Mouse (Mus musculus) adrenal gland, adult 2 months (tissue): ENCODE measurements around the gene Odf2l. TPM values are rescaled to one million over a fixed set of nuclear protein-coding genes. Genes with fewer than 3 reads are reported as not detected.

Source experiments
- DNase-seq: peaks from one replicate; pipeline ENCODE4 v3.0.0; 2021
- long read RNA-seq: library from polyadenylated mRNA; stranded (forward); transcript quantifications from one replicate; pipeline ENCODE4 v2.0.0, GENCODE M21; 2021
- polyA plus RNA-seq: library from polyadenylated mRNA; depleted of rRNA; stranded (reverse); fragments of >200 nt; gene quantifications from 2 replicates; pipeline ENCODE4 v1.2.3, GENCODE M21; 2012; rRNA removed
- total RNA-seq, 2 experiments: library from RNA; stranded (reverse); gene quantifications; 2 replicates each; pipeline ENCODE4 v1.2.3; 2021

Gene Odf2l
- total RNA-seq = 10 to 100 TPM; 17.0 to 18.2 TPM
- 1.2 and 2.0 TPM in 2 replicates for polyA plus RNA-seq
- long read RNA-seq, partial matches to known transcripts = 0 of 9 reads
- long read RNA-seq, other reads (novel, unspliced or antisense) = 7 of 9 reads

DNA sequence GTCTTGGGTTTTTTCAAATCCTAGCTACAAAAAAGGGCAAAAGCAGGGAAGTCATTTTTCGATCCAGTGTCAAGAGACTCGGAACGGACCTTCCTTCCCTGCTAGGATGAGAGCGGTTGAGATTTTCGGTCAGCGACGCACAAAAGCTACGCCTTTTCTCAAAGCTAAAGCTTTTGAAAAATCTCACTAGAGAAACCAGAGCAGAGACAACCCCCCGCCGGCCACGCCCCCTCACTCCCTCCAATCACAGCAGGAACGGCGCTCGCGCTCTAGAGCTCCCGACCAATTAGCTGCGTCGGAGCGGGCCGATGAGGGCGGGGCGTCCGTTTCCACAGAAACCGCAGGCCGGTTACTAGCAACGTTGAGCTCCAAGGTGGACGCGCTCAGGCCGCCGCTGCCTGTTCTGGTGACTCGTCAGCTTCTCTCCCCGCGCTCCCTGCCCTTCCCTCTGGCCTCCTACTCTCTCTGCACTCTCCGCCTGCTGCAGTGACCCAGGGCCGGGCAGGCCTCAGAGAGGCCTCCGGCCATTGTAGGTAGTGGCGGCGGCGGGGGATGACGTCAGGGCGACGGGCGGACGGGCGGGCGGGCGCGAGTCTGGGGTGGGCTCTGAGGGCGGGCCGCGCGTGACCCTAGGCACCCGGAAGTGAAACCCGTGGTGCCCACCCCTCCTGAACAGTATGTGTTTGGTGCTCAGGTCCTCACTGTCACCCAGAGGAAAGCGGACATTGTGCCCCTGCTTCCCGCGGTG lies at the start of gene Odf2l:
TSS of gene Odf2l (plus strand) at position 335 of the 748 bp plus-strand sequence.
- peak; percentile 98 for DNase-seq

DNA sequence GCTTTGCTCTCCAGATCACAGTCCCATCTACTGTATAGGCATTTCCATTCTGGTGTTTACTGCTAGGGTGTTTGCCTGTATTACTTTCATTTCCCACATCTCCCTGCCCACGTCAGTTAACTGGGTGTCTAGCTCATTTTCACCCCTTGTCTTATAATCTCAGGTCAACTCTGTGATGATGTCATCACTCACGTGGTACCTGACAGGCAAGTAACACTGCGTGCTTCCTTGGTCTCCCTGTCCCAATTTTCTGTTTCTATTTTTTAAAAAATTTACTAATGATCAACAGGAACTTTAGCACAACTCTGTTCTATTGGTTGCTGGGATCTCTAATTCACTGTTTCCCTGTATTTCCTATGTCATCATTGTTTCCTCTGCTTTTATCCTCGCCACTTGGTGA lies 49.4 kb upstream of the Odf2l start:
- DNase-seq = no peak

DNA sequence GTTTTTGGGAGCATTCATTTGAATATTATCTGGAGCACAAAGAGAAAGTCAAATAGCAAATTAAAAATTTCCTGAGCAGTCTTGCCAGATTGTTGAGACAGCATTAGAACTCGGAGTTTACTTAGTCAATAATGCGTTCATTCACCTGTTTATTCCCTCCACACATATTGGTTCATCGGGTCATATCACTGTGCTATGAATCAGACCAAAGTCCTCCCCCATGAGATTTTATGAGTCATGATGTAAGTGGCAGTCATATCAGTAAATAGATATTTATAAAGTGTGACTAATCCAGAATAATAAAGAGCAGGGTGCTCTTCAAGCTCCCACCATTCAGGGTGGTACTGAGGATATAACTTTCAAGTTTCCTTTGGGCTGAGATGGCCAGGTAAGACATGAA lies 46.0 kb upstream of the Odf2l start:
- no peak for DNase-seq

DNA sequence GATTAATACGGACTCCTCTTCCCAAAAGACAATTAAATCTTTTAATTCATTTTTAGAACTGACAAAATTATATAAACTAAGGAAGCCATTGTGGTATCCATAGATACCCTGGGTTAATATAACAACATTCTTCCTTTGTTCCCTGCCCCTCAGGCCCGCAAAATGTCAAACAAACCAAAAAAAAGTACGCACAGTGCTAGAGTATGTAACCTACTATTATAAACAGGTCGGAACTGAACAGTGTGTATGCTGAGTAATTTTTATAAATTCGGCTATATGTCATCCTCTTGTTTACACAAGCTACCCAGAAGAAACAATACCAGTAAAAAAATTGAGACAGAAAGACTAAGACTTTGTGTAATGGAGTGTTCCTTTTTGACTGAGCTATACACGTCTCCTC lies 40.0 kb upstream of the Odf2l start:
- DNase-seq = no peak

DNA sequence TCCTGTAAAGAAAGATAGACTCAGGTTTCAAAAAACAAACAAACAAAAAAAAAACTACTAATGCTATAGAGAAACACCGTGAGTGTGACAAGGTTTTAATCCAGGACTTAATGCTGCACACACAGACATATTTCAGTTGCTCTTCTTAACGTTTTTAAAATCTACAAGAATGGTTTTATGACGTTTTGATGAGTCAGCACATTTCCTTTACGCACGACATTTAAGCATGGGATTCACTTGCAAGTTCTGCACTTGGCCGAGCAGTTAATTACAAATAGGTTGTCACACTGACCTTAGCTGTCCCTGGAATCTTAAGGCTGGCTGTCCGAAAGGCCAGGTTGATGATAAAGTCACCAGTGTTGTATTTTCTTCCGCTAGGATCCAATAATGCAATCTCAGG lies 37.5 kb upstream of the Odf2l start:
- DNase-seq = no peak

DNA sequence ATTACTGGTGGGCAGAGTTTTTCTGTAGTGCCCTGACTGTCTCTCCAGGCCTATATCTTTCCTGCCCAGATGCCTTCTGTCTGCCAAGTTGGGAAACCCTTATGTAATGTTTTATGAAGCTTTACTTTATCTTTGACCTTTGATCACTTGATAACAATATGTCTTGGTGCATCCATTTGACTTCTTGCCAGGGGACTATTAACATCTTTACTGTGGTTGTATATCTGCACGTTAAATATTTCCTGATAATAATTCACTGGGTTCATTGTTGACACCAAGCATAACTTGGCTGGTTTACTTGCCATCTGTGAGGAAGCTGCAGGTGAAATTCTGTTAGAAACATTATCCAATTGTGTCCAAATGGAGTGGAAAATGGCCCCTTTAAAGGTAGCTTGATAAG lies 35.3 kb upstream of the Odf2l start:
- no peak for DNase-seq

DNA sequence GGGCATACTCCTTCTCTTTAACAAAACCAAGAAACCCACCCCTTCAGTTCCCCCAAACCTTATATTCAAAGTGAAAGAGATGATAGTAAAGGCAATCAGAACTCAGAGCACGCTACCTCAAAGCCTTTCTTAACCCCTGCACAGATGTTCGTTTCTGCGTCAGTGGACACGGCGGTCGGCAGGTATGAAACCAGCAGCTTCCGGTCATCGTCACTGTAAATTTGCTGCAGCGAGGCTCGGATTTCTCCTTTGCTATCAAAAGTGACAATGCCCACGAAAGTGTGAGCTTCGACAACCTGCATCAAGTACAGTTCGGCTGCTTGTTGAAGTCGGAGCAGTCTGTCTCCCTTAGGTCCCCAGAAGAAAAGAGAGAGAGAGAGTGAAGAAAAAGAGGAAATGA lies 32.2 kb upstream of the Odf2l start:
- DNase-seq = no peak

DNA sequence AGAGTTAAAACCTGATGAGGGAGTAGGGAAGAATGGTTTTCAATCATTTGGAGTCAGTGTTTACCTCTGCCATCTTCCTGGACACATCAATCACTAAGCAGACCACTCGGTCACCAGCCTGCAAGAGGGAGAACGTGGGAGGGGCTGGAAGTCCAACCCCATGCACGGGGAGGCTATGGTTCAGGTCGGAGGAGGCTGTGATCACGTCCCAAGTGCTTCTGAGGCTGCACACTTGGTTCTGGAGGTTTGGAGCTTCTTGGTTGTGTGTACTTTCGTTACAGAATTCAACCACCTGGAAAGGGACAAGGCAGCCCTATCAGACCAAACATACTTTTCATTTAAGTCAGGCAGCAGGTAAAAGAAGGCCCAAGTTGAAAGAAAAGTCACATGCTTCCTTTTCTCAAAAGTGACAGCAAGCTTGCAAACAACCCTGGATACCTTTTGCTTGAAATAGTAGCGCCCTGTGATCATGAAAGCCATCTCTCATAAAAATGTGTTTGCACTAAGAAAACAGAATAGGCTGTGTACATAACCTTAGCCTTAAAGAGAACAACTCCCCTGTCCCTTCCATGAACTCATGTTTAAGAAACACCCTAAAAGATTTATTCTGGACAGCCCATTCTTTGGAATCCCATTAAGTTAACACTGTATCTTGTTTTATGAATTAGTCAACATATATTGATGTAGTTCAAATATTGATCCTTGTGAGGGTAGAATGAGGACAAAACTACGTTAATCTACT lies 30.4 kb upstream of the Odf2l start:
- no peak for DNase-seq

DNA sequence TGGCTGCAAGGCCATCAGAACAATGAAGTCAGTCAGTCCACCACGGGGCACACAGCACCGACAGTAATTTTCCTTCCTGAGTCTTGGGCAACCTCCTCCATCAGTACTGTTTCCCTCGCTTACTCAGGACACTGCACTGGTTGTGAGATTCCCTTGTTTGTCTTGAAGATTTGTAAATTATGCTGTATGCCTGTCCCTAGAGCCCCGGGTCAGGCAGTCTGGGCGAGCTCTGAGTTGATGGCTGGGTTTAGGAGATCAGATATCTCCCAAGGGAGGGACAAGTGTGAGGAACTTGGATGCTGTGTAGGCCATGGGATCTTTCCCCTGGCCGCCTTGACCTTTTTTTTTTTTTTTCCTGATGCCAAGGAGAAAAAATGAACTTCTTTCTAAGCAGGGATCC lies 19.1 kb upstream of the Odf2l start, which contains the start of gene Clca2:
TSS of gene Clca2 (minus strand) at position 153 of the 400 bp plus-strand sequence.
- DNase-seq = no peak

DNA sequence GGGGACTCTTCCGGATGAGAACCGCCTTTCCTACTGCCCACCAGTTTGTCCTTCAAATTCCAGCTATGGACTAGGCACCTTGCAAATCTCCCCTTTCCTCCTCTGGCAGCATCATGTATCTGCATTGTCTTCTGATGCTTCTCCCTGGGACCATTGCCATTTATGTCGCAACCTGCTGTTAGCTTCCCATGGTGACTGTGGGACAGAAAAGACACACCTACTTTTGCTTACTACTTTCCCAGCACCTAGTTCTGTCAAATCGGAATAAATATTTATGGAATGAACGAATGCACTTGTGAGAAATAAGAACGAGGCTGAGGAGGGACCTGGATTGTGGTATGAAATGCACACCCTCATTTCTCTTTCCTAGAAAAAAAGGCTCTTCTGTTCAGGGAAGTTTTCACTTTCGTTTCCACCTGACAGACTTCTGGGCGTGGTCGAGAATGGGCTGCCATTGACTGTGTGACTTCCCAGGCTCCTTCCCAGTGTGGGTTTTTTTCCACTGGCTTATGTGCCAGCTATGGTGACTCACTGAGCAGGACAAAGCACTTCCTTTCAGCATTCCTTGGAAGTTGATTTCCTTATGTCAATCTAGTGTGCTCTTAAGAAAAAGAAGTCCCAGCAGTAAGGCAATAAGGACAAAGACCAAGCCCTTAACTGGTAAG lies 16.4 kb upstream of the Odf2l start:
- DNase-seq = peak; percentile 50

DNA sequence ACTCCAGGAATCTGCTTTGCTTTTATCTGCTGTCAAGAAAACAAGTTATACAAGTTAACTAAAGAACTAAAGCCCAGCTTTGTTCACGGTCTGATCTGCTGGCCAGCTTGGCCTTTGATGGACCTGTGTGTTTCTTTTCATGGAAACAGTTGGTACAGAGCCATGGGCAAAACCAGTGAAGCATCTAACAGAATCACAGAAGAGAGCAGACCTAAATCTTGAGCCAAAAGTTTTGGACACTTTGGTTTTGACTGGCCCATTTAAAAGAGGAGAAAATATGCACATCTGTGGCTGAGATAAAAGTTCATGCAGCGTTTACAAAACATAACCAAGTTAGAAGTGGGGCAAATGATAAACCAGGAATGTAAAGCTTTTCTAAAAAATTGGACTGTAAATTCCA lies 15.1 kb upstream of the Odf2l start:
- DNase-seq = no peak

DNA sequence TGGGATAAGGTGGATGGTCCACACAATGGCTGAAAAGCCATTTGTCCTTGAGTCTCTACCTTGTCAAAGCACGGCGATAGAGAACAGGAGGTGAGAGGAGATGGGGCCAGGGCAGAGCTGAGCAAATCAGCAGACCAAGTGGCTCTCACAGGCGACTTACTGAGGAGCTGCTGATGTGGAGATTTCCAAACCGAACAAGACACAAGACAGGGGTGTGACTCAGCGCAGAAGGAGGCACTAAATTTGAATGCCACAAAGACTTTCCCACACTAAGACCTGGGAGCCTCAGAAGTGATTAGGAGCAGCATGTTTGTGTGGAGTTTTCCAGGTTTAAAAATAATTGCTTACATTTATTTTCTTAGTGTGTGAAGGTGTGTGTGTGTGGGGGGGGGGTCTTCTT lies 14.6 kb upstream of the Odf2l start:
- DNase-seq = no peak

DNA sequence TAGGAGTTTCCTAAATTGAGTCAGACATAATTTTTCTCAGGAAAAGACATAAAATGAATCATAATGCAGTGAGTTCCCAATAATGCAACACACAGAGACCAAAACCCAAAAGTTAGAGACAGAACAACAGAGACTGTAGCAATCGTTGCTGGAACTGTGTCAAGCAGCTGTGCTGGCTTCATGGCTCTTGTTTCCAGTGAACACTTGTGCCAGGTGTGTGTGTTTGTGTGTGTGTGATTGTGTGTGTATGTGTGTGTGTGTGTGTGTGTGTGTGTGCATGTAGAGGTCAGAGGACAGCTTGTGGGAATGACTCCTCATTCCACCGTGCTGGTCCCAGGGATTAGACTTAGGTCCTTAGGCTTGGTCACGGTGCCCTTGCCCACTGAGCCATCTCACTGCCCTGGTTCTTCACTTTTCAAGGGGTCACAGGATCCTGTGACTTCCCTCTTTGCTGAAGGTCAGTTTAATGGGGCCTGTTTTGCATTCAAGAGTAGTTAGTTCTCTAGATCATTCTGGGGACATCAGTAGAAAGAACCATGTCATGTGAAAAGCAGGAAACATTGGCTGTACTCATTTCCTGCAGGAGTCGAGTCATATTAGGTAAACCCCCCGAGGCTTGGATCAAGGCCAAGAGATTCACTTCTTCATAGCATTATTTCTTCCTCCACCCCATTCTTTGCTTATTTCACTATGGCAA lies 13.2 kb upstream of the Odf2l start:
- no peak for DNase-seq

DNA sequence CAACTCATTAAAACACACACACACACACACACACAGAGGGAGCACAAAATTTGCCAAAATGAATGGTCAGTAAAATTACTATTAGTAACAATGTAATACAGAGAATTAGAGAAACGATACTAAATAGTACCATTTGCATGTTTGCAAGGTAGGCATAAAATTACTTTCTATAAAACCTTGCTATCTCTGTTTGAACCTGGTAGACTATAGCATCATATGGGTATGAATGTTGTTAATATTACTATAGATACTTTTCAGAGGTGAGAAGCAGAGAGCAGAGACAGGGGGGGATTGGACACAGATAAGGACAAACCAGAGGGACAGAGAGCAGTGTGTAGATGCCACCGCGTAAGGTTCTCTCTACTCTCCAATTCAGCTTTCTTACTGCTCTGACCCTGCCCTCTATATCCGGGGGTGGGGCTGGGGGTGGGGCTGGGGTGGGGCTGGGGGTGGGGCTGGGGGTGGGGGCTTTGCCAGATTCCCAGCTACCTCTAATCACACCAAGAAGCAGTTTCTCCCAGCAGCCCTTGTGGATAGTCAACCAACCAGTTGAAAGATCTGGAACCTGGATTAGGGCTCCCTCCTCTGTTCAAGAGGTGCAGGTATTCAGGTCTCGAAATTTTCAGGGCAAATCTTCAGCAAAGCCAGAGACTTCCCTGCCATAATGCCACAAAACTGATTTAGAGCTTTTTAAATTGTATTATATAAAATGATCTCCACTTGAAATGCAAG lies 12.4 kb upstream of the Odf2l start:
- DNase-seq = no peak

DNA sequence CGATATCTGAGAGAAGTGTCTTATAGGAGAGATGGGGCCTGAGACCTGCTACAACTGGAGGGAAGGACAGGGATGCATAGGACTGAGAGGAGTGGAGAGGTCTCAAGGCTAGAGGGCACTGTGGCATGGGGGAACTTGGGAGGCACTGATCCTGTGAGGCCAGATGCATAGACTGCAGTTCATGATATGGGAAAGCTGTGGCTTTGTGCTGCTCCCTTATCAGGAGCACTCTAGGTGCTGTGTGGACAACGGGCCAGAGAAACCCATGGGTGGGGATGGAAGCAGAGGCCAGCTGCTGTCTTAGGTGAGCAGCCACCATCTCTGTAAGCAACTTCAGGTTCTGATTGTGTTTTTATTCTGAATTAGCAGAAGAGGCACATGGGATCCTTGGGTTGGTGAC lies 3.2 kb upstream of the Odf2l start:
- no peak for DNase-seq

DNA sequence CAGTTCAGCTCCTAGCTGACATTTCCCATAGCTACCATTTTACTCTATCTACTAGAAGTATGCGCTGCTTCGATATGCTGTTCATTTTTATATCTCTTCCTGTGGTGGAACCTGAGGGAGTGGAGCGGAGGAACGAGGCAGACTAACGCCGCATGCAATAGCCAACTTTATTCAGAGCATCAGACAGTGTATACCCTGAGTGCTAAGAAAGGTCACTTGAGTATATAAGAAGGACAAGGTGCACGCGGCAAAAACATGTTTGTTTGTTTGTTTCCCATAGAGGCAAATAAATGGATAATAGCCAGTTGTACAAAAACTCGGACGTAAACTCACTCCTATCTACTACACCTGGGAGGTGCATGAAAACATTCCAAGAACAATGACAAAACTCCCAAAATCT lies 751 bp upstream of the Odf2l start:
- DNase-seq = no peak

DNA sequence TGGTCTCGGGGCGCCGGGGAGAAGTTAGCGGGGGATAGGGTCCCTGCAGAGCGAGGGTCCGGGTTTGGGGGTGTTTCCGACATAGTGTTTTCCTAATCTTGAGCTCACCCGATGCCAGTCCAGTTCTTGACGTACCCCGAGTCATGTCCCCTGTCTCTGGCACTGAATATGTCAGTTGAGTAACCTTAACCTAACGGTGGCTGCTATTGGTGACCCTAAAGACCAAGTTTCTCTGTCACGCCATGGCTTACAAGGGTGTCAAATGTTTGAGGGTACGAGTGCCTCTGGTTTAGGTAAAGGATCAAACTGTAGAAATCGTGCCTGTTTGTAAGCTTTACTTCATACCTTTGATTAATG lies 592 bp downstream of the Odf2l start:
- DNase-seq = no peak

DNA sequence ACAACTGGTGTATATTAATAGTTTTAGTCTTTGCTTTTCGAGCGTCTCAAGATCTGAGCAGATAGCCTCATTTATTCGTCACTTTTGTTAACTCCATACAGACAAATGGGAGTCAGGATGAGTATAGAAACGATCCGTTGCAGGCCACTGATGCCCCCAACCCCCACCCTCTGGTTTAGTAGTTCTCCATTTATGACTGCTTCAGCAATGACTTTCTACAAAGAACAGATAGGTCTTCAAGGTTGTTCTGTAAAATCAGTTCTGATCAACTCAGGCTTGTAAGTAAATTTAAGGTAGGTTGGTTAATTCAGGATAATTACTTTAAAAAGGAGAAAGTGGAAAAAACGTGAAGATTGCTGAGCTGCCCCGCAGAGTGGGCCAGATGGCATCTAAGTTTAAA lies 1.0 kb downstream of the Odf2l start:
- no peak for DNase-seq

DNA sequence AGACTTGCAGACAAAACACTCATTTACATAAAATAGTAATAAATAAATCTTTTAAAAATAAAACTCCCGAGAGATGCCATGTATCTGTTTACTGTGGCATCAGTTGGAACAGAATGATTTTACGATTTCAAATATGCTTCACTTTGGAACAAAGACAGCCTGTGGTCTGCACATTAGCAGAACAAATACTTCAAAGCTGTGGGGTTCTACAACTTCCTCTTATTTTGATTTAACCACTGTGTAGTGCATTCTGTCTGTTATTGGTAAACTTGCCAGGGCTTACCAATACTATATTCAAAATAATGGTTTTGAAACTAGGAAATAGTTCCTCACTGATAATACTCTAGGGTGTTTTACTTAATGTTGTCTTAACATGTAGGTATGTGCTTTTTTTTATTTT lies 8.2 kb downstream of the Odf2l start:
- DNase-seq = no peak

DNA sequence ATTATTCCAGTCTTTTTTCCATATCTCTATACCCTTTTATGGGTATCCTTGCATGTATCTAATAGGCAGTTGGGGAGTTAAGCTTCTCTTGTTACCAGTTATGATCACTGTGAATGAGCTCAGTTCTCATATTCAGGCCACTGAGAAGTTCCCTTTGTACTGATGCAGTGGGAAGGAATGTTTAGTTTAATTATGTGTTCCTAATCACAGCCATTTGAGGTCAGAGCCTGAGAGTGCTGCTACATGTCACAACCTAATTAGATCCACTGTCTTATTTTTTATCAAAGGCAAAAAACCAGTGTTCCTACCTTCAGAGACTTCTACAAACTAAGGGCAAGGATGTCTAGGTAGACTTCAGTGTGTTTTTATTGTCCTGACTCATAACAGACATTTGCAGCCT lies 11.0 kb downstream of the Odf2l start:
- DNase-seq = no peak

DNA sequence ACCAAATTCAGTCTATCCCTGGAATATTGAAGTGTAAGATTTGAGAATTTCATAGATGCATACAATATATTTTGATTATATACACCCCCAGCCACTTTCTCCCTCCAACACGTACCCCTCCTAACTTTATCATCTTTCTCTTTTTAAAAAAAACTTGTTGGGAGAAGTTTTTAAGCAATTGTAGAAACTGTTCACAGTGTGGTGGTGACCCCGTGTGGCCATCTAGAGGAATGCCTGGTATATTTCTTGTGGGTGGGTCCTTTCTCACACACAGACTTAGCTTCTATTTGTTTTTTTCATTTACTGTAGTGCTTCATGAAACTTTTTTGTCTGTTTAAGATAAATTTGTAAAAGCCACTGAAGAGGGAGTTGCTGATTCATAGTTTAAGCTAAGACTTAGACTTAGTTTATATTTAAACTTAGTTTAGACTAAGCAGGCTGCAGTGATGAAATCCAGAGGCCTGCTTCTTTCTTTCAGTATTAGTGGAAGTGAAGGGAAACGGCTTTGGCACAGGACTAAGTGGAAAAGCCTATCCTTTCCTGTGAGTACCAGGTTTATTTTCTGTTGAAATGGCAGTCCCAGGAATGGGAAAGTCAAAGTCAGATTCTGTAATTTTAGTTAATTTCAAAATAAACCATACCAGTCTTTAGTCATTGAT lies 13.0 kb downstream of the Odf2l start:
- DNase-seq = no peak
